Comparison of ENCODE assay signal across 8 mouse cellular contexts in the genomic region with DNA sequence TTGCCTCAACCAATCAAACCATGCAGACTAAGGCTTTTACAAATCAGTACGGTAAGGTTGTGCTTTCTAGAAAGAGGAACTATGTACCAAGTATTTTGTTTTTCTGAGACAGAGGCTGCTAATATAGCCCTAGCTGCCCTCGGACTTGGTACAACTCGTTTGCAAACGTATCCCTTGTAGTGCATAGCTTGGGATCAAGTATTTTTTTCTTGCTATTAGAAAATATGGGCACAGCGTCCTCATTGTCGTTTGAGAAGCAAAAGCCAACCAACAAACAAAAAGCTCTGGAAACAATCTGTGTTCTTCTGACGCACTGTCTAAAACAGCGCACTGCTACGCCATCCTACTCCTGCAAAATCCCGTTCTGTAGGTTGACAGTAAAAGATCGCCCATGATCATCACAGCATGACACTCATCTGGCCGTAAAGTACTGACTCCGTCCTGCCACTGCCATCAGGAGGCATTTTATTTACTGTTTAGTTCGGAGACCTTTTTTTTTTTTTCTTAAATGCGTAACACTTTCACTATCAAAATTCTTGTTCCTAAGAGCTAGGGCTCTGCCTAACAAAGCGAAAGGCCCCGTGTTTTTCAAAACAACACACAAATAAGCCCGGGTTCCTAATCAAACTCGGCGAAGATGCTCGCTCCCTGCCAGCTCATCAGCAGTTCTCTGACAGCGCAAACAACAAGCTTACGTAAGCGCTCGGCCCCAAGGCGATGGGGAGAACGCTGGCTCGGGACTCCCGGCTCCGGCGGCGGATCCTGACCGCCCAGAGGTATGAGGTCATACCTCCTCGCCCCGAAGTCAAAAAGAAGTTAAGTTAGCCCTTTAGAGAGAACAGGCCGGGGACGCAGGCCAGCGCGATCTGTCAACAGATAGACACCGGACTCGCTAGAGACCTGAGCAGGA. TPM values are rescaled to one million over a fixed set of nuclear protein-coding genes. Genes with fewer than 3 reads are reported as not detected.
A peak's percentile ranks its signal among the peaks of the same experiment; 100 is the strongest.
DNase-seq lines count a peak whose midpoint lies in the region; ATAC-seq and TF ChIP-seq lines count a peak whose summit lies in the region.

No protein-coding gene starts in this region.

- peak overlapping the region; percentile 86 for H3K4me2 ChIP-seq in forebrain, embryonic 16.5 days (ENCODE audit: low read length)
- H3K4me2 ChIP-seq in hindbrain, embryonic 16.5 days (ENCODE audit: low read length): peak overlapping the region; percentile 78
- H3K4me2 ChIP-seq in limb, embryonic 12.5 days: peak overlapping the region; percentile 100

- no peak for ATAC-seq in forebrain, embryonic 16.5 days
- 0 out of 2 replicates have a peak, but pooled peaks have one; percentile 3 for ATAC-seq in hindbrain, embryonic 16.5 days
- no peak for ATAC-seq in limb, embryonic 12.5 days (ENCODE audit: insufficient number of reproducible peaks, insufficient read depth, low FRiP score, low TSS enrichment, low read depth)

- peak overlapping the region; percentile 80 for H3K4me3 ChIP-seq in bone marrow macrophage, adult 2 months (ENCODE audit: insufficient read depth, low read length)
- peak overlapping the region; percentile 94 for H3K4me3 ChIP-seq in forebrain, embryonic 16.5 days (replicated peaks; ENCODE audit: low read length)
- peak overlapping the region; percentile 99 for H3K4me3 ChIP-seq in hindbrain, embryonic 16.5 days (ENCODE audit: low read length)
- H3K4me3 ChIP-seq in limb, embryonic 12.5 days (replicated peaks): peak overlapping the region; percentile 100
- peak overlapping the region; percentile 90 for H3K4me3 ChIP-seq in midbrain, embryonic 10.5 days

- no peak for TF ChIP-seq CTCF in bone marrow macrophage, adult 2 months (IDR thresholded peaks at IDR 0.05; ENCODE audit: low read depth, low read length)

- peak overlapping the region; percentile 93 for H3K27ac ChIP-seq in bone marrow macrophage, adult 2 months (ENCODE audit: insufficient read depth, low read depth, low read length)
- H3K27ac ChIP-seq in forebrain, embryonic 16.5 days (ENCODE audit: low read length): no peak overlapping the region
- peak overlapping the region; percentile 97 for H3K27ac ChIP-seq in hindbrain, embryonic 16.5 days (ENCODE audit: low read depth, low read length)
- peak overlapping the region; percentile 87 for H3K27ac ChIP-seq in limb, embryonic 12.5 days
- peak overlapping the region; percentile 96 for H3K27ac ChIP-seq in midbrain, embryonic 10.5 days (replicated peaks)

- H3K9ac ChIP-seq in forebrain, embryonic 16.5 days (replicated peaks; ENCODE audit: low read depth, low read length): peak overlapping the region; percentile 81
- peak overlapping the region; percentile 90 for H3K9ac ChIP-seq in hindbrain, embryonic 16.5 days (ENCODE audit: low read depth, low read length)
- peak overlapping the region; percentile 90 for H3K9ac ChIP-seq in limb, embryonic 12.5 days (replicated peaks)

- peaks cover 18% of the 10 kb centered on the region for H3K4me1 ChIP-seq in bone marrow macrophage, adult 2 months (ENCODE audit: control insufficient read depth, insufficient read depth, low read length)
- peaks cover 33% of the 10 kb centered on the region for H3K4me1 ChIP-seq in forebrain, embryonic 16.5 days (replicated peaks; ENCODE audit: control insufficient read depth, insufficient read depth, low read length)
- H3K4me1 ChIP-seq in hindbrain, embryonic 16.5 days (ENCODE audit: control insufficient read depth, insufficient read depth, low read depth, low read length): peaks cover 33% of the 10 kb centered on the region
- H3K4me1 ChIP-seq in limb, embryonic 12.5 days (replicated peaks): peaks cover 26% of the 10 kb centered on the region
- H3K4me1 ChIP-seq in midbrain, embryonic 10.5 days: peaks cover 33% of the 10 kb centered on the region

- DNase-seq in right cerebral cortex, adult 18-20 months: peak; percentile 62
- DNase-seq in right cerebral cortex, postnatal 4 days: no peak
- DNase-seq in midbrain, embryonic 10.5 days (ENCODE audit: low spot score): peak; percentile 21
- peak; percentile 38 for DNase-seq in urinary bladder, postnatal 14 days (ENCODE audit: low spot score)

- H3K27me3 ChIP-seq in forebrain, embryonic 16.5 days (replicated peaks; ENCODE audit: control insufficient read depth, insufficient read depth, low read length): no peaks in the 10 kb centered on the region
- no peaks in the 10 kb centered on the region for H3K27me3 ChIP-seq in hindbrain, embryonic 16.5 days (replicated peaks; ENCODE audit: control insufficient read depth, insufficient read depth, low read length)
- no peaks in the 10 kb centered on the region for H3K27me3 ChIP-seq in limb, embryonic 12.5 days
- H3K27me3 ChIP-seq in midbrain, embryonic 10.5 days (ENCODE audit: low read depth, poor library complexity, severe bottlenecking): no peaks in the 10 kb centered on the region

- WGBS in forebrain, embryonic 16.5 days: 20% methylated on average over 41 of the region's 41 CpGs
- WGBS in hindbrain, embryonic 16.5 days: 21% methylated on average over 41 of the region's 41 CpGs
- 18% methylated on average over 41 of the region's 41 CpGs for WGBS in limb, embryonic 12.5 days
- 23% methylated on average over 41 of the region's 41 CpGs for WGBS in midbrain, embryonic 10.5 days

- TF ChIP-seq POLR2A in bone marrow macrophage, adult 2 months (IDR thresholded peaks at IDR 0.05; ENCODE audit: borderline replicate concordance, low read depth, low read length): no peak

- peaks cover 20% of the 10 kb centered on the region for H3K36me3 ChIP-seq in forebrain, embryonic 16.5 days (ENCODE audit: control insufficient read depth, insufficient read depth)
- peaks cover 10% of the 10 kb centered on the region for H3K36me3 ChIP-seq in hindbrain, embryonic 16.5 days (ENCODE audit: control insufficient read depth, insufficient read depth, low read length)
- peaks cover 46% of the 10 kb centered on the region for H3K36me3 ChIP-seq in limb, embryonic 12.5 days
- peaks cover 55% of the 10 kb centered on the region for H3K36me3 ChIP-seq in midbrain, embryonic 10.5 days

- no peaks in the 10 kb centered on the region for H3K9me3 ChIP-seq in forebrain, embryonic 16.5 days (ENCODE audit: control insufficient read depth, low read length)
- no peaks in the 10 kb centered on the region for H3K9me3 ChIP-seq in hindbrain, embryonic 16.5 days (ENCODE audit: control insufficient read depth, low read length)
- no peaks in the 10 kb centered on the region for H3K9me3 ChIP-seq in limb, embryonic 12.5 days
- H3K9me3 ChIP-seq in midbrain, embryonic 10.5 days (replicated peaks): no peaks in the 10 kb centered on the region

RNA-seq across cellular contexts. Expression of a gene that starts 0.8 kb away (rescaled TPM):
- polyA plus RNA-seq in bone marrow macrophage, adult 2 months (2012; ENCODE audit: insufficient read depth, insufficient read length, missing spikeins): 33.3 and 35.3 TPM in 2 replicates
- polyA plus RNA-seq in forebrain, embryonic 16.5 days (2015; fragmentation: Nextera tagmentation; extraction: Ambion mirVana): 23.8 and 24.4 TPM in 2 replicates
- polyA plus RNA-seq in hindbrain, embryonic 16.5 days (2015; fragmentation: Nextera tagmentation; extraction: Ambion mirVana): 15.1 and 16.8 TPM in 2 replicates
- 23.2 and 29.6 TPM in 2 replicates for polyA plus RNA-seq in limb, embryonic 12.5 days (2016; fragmentation: Nextera tagmentation; extraction: Ambion mirVana)
- 17.2 and 18.1 TPM in 2 replicates for polyA plus RNA-seq in midbrain, embryonic 10.5 days (2016; fragmentation: Nextera tagmentation; extraction: Ambion mirVana)

RNA-seq across cellular contexts. Expression of a gene that starts 1.0 kb away (rescaled TPM):
- 94.1 and 124 TPM in 2 replicates for polyA plus RNA-seq in bone marrow macrophage, adult 2 months (2012; ENCODE audit: insufficient read depth, insufficient read length, missing spikeins)
- polyA plus RNA-seq in forebrain, embryonic 16.5 days (2015; fragmentation: Nextera tagmentation; extraction: Ambion mirVana): 56.1 and 65.9 TPM in 2 replicates
- 60.0 and 67.8 TPM in 2 replicates for polyA plus RNA-seq in hindbrain, embryonic 16.5 days (2015; fragmentation: Nextera tagmentation; extraction: Ambion mirVana)
- polyA plus RNA-seq in limb, embryonic 12.5 days (2016; fragmentation: Nextera tagmentation; extraction: Ambion mirVana): 72.4 and 73.8 TPM in 2 replicates
- polyA plus RNA-seq in midbrain, embryonic 10.5 days (2016; fragmentation: Nextera tagmentation; extraction: Ambion mirVana): 86.0 and 88.9 TPM in 2 replicates

RNA-seq across cellular contexts. Expression of a gene that starts 1.1 kb away (rescaled TPM):
- 5.3 and 6.5 TPM in 2 replicates for polyA plus RNA-seq in bone marrow macrophage, adult 2 months (2012; ENCODE audit: insufficient read depth, insufficient read length, missing spikeins)
- polyA plus RNA-seq in forebrain, embryonic 16.5 days (2015; fragmentation: Nextera tagmentation; extraction: Ambion mirVana): 6.9 and 7.7 TPM in 2 replicates
- polyA plus RNA-seq in hindbrain, embryonic 16.5 days (2015; fragmentation: Nextera tagmentation; extraction: Ambion mirVana): 6.9 and 7.5 TPM in 2 replicates
- 9.2 and 10.8 TPM in 2 replicates for polyA plus RNA-seq in limb, embryonic 12.5 days (2016; fragmentation: Nextera tagmentation; extraction: Ambion mirVana)
- 6.9 and 7.0 TPM in 2 replicates for polyA plus RNA-seq in midbrain, embryonic 10.5 days (2016; fragmentation: Nextera tagmentation; extraction: Ambion mirVana)

RNA-seq across cellular contexts. Expression of a gene that starts 22.5 kb away (rescaled TPM):
- polyA plus RNA-seq in bone marrow macrophage, adult 2 months (2012; ENCODE audit: insufficient read depth, insufficient read length, missing spikeins): 15.9 and 16.3 TPM in 2 replicates
- polyA plus RNA-seq in forebrain, embryonic 16.5 days (2015; fragmentation: Nextera tagmentation; extraction: Ambion mirVana): 2.8 and 3.6 TPM in 2 replicates
- 2.1 and 2.3 TPM in 2 replicates for polyA plus RNA-seq in hindbrain, embryonic 16.5 days (2015; fragmentation: Nextera tagmentation; extraction: Ambion mirVana)
- 6.1 and 26.0 TPM in 2 replicates for polyA plus RNA-seq in limb, embryonic 12.5 days (2016; fragmentation: Nextera tagmentation; extraction: Ambion mirVana)
- 1.7 and 2.5 TPM in 2 replicates for polyA plus RNA-seq in midbrain, embryonic 10.5 days (2016; fragmentation: Nextera tagmentation; extraction: Ambion mirVana)

RNA-seq across cellular contexts. Expression of a gene that starts 52.2 kb away (rescaled TPM):
- polyA plus RNA-seq in bone marrow macrophage, adult 2 months (2012; ENCODE audit: insufficient read depth, insufficient read length, missing spikeins): not detected in 2 replicates
- 15.3 and 16.1 TPM in 2 replicates for polyA plus RNA-seq in forebrain, embryonic 16.5 days (2015; fragmentation: Nextera tagmentation; extraction: Ambion mirVana)
- 1.9 and 2.0 TPM in 2 replicates for polyA plus RNA-seq in hindbrain, embryonic 16.5 days (2015; fragmentation: Nextera tagmentation; extraction: Ambion mirVana)
- polyA plus RNA-seq in limb, embryonic 12.5 days (2016; fragmentation: Nextera tagmentation; extraction: Ambion mirVana): 0.85 and 1.6 TPM in 2 replicates
- 4.2 and 4.4 TPM in 2 replicates for polyA plus RNA-seq in midbrain, embryonic 10.5 days (2016; fragmentation: Nextera tagmentation; extraction: Ambion mirVana)
